Mouse (Mus musculus): ENCODE measurements at regions not wholly inside any gene's neighbourhood (a gene's known extent, or its start where the extent isn't known, plus 50 kb on each side); places are given as distances from the start of the nearest gene placed in this dataset.

DNA sequence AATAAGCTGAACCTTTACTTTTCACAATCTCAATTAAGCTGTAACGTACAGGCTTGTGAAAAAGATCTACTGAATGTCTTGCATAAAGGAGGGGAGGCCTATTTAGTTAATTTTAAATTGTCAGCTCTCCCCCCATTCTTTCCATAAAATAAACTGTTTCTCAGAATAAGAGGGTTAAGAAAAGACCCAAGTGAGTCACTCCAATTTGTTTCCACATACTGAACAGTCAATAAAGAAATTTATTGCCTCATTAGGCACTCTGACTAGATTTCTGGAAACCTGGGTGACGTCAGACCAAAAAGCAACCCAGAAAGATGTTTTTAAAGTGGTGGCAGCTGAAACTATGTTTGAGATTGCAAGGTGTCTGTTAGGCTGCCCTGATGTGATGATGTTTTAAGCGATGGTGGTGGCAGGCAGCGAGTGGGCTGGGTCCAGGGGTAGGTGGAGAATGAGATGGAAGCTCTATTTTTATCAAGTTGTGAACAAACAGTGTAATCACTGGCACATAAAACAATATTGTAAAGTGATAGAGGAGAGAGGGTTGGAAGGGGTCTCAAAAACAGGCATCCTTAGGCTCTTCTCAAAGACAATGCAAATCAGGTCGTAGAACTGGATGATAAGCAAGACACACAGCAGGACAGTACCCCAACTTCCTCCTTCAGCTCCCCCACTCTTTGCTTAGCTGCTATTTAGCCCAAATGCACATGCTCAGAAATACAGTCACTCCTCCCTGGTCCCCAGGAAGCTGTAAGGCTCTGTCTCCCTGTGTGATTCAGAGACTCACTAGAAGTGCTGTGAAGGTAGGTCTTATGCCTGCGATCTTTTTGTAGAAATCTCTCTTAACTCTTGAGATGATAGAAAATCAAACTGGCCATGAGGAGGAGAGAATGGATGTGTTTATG is 288.0 kb downstream of the Usp25 start:
- DNase-seq = no peak

DNA sequence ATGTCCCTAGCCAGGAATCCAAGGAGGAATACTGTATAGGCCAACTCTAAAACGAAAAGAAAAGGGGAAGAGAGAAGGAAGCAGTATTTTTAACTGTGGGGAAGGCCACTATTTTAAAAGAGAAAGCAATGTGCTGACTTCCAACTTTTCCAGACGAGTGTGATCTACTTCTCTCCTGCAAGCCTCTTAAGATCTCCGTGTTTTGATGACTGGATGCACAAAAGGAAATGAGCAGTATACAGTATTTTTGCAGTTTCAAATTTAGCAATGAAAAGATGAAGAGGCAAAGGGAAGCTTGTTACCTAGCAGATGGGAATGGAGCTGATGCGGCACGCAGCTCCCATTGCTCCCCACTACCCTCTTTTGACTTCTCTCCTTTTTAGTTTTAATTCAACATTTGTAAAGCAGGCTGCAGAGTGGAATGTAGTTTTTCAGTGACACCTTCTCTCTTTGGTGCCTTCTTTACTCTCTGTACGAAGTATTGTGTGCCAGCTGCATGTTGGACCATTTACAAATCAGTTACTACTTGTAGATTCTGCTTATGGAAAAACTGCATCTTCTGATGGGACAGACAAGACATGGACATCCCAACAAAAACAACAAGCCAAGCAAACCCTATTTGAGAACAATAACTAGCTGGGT is 287.2 kb downstream of the Usp25 start:
- DNase-seq = no peak

DNA sequence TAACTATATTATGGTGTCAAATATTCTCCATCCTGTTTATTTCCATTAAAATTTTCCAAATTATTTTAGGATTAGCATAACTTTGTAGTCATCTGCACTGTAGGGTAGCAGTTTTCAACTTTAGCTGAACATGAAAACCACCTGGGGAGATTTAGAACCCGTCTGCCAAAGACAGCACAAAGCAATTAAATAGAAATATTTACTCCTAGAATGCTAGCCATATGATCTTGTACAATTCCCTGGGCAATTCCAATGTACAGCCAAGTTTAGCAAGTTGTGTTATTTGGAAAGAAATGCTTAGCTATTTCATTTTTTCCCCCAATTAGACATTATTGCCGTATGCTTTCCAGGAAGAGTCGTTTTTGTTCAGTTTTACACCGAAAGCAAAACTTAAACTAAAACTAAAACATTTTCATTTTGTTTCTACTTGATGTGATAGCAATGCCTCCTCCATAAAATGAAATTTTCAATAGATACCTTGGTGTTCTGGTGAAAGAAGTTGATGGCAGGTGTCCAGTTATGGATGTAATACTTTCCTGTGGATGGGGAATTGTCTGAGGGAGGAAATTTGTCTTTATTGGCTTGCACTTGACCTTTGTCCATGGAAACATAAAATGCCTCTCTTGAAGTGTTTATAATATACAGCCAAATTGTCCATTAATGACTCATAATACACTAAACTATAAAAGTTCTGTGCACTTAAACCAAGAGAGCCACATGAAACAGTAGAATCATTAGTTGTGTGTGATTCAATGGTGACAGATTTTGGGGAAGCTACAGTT is 282.3 kb downstream of the Usp25 start:
- no peak for DNase-seq

DNA sequence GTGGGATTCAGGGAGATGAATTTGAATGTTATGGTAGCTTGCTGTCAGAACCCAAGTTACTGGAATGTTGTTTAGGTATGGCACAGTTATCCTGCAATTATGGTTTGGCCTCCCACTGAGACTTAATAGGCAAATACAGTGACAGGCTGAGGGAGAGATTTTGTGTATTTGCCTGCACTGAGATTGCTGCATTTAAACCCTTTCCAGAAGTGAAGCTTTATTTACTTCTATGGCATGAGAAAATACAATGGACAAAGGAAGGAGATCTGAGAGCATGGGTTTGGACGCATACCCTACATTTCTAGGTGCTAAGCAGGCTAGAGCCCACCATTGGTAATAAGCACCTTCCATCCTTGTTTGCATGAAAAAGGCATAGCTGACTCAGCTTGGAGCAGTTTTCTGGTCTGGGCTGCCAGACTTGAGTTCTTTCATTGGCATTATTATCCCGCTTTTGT is 278.8 kb downstream of the Usp25 start:
- DNase-seq = no peak

DNA sequence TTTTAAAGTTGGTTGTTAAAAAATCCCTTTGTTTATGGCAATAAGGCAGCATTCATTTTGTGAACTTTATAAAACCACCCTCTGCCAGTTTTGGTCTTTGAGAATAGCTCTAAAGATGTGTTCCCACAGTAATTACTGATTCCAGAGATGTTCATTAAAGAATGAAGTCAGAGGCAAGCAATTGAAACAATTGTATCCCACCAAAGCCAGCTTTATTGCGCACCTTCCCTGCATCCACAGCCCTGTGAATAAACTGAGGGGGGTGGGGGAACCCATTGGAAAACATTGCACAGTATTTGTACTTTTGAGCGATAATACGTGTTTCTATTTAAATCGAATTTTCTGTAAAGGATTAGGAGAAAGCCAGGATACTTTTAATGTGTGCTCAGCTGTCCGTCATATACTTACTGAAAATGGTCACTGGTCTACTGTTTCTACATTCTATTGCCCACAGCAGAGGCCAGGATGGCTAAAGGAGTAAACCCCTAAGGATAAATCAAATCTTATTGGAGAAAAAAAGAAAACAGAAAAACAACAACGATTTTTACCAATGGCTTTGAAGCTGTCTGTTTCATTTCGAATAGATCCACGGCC is 278.3 kb downstream of the Usp25 start:
- no peak for DNase-seq

DNA sequence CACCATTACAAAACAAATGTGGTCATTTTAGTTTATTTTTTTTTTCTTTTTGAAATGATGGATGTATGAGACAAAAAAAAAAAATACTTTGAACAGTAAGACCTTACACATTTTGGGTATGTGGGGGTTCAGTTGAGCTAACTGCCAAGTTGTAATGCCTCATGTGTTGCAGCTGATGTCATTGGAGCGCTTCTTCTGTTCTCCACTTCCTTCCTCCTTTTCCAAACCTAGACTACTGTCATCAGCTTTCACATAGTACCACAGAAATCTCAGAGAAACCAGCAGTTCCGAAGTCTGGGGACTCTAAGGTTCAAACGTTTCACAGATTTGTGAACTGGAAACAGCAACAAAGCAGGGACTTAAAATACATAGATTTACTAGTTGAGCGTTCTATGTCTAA is 270.7 kb downstream of the Usp25 start:
- DNase-seq = no peak

DNA sequence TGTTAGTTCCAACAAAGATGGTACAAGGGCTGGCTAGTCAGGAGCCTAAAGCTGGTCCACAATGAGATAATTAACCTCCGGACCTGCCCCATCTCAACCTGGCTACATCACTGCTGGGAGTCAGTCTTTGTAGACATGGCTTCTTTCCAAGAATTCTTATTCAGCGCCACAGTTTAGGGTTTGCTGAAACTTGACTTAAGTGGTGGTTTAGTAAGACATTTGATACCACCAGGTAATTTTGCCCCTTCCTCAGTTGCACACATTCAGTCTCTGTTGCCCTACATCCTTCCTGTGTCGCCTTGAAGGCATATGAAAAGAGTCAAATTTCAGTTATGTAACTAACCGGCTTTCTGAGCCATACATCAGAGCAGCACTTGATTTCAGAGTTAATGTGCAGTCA is 266.4 kb downstream of the Usp25 start:
- no peak for DNase-seq

DNA sequence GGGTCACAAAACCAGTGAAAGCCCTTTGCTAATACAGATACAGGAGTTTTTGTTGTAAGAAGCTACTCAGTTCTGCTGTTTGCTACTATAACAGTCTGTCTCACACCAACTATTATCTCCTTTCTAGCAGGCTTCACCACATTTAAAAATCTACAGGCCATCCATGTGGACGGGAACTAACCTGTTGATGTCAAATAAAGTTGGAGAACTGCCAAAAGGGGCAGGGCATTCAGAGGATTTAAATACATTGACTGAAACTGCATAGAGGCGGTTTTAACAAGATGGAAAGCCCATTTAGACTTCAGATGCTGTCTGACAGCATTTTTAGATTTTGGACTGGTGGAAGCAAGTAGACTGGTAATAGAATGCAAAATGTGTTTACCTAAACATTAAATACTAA is 266.0 kb downstream of the Usp25 start:
- no peak for DNase-seq

DNA sequence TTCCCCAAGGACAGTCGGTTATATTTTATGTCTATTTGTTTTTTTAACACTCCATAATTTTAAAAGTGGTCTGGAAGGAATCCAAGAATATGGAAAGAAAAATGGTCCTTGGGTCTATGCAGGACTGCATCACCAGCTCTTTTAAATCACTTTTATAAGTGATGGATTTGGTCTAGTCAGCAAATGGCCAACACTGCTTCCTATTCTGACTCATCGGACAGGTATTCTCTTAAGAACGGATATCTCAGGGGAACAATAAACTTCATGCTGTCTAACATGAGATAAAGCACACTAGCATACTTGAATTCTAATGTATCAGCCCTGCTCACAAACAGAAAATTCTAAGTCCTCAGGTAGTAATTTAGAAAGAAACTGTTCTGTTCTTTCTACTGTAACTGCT is 259.8 kb downstream of the Usp25 start:
- DNase-seq = no peak

DNA sequence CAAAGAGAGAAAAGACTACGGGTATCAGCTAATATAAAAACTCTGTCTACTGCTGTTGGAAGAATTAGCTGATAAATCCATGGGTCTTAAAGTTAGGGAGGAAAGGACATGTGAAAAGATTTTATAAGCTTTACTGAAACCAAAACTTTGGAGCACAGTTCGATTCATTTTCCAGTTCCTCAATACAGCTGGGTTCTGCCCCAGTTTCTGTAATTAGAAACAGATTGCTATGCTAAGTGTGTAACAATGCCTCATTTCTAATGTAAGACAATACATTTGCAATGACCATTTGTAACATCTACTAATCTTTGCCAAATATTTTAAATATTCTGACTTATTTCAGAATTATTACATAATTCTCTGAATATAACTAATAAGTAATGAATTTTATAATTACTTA is 255.4 kb downstream of the Usp25 start:
- DNase-seq = no peak

DNA sequence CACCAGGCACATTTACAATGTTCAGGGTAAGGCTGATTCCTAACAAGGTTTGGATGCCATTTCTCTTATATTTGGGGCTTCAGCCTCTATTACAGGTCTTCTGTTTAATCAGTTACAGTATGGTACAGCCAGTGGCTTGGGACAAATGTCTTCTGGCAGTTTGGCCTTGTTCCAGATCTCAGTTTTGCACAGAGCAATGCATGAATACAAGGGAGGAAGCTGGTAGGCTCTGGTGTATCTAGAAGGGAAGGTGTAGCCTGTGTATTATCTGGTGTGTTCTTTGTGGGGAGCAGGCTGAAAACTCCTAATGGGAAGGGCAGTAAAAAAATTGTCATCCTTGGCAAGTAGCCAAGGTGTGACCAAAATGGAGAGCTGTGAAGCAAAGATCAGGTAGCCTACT is 254.2 kb downstream of the Usp25 start:
- no peak for DNase-seq

DNA sequence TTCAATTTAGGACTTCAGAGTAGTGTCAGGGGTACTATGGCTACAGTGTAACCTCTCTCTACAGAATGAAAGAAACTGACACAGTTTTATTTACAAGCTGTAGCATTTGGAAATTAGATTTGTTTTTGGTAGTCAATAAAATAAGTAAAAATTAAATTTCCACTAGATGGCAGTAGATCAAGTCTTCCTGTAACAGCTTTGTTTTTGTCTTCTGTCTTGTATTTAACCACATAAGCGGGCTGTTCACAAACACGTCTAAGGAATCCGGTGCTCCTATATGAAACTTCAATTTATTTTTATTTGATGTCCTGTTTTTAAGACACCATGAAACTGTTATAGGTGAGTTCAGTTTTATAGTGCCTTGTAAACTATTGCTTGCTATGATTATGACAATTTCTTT is 238.8 kb downstream of the Usp25 start:
- no peak for DNase-seq

DNA sequence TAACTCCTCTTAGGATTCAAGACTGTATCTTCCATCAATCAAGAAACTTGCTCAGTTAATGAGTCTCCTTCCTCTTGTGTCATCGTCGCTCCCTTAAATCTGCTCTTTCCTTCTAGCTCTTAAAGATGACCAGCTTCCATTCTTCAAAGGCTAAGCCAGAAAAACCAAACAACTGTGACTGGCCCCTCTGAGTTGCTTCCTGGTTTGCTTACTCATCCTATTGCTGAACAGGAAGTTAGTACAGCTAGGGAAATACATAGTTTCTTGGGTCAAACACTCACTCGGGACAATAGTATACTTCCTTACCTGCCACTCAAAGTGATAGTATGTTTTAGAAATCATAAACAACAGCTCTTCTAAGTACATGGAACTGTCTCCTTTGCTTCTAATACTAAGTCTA is 237.9 kb downstream of the Usp25 start:
- DNase-seq = no peak

DNA sequence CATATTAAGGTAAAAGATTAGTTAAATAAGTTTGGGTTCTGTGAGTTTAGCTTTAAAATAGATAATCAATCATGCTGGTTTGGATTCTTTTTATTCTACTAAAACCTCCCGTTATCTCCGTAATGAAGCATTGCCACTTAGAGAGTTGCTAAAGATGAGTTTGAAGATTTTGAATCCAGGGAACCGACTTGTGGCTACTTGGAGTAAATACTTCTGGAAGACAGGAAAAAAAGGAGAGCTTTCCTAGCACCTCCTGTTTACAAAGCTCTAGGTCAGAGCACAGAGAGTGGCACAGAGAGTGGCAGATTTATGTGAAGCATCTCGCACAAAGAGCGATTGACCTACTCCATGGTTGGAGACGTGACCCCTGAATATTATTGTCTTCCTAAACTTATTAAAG is 227.4 kb downstream of the Usp25 start:
- no peak for DNase-seq

DNA sequence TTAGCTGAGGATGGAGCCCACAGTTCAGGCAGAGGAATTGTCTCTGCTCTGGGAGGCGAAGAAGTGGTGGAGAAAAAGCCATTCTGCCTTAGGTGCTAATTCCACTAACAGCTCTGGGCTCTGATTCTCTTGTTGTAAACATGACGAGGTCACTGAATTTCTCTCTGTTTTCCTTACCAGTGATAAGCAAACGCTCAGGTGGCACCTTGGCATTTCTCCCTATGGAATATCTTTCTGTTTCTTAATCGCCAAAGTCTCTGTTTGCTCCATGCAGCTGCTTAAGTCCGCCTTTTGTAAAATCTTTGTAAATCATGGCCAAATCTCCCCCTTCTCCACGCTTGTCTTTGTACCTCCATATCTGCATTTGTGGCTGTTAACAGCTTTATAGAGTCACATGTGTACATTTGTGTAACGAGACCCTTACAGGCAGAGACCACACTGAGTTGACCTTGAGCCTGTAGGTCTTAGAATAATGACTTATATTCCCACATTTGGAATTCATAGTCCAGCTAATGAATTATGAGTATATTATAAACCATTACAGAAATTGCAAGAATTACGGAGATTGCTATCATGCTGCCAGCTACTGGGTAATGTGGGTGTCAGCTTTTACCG is 225.8 kb downstream of the Usp25 start:
- no peak for DNase-seq

DNA sequence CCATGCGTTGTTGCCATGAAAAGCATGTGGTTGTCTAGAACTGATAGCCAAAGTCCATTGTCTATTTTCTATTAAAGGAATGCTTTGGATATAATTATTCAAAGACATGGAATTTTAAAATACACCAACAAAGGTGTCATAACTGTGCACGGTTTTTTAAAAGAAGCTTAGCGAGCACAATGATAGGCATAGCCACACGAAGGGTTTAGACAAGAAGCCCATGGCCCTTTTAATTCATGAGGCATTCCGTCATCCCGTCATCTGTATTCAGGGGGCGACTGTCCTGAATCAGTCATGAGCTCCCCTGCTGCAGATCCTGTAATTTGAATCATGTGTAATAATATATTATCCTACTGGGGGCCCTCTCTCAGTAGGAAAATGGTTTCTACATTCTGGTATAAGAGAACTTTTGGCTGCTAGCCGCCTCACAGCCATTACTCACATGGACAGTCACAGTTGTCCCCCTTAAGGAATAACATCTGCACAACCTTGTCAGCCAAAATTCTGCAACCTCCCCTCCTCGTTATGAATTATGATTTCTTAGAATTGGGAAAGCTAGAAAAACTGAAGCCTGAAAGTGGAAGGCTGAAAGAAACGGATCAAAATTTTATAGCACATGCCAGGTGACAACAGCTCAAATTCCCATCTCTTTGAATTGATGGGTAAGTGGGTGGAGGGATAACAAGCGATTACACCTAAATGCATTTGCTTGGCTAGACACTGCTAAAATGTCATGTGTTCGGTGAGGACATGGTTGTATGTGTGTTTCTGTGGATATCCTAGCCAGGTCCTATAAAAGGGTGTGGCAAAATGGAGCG is 225.1 kb downstream of the Usp25 start:
- DNase-seq = no peak

DNA sequence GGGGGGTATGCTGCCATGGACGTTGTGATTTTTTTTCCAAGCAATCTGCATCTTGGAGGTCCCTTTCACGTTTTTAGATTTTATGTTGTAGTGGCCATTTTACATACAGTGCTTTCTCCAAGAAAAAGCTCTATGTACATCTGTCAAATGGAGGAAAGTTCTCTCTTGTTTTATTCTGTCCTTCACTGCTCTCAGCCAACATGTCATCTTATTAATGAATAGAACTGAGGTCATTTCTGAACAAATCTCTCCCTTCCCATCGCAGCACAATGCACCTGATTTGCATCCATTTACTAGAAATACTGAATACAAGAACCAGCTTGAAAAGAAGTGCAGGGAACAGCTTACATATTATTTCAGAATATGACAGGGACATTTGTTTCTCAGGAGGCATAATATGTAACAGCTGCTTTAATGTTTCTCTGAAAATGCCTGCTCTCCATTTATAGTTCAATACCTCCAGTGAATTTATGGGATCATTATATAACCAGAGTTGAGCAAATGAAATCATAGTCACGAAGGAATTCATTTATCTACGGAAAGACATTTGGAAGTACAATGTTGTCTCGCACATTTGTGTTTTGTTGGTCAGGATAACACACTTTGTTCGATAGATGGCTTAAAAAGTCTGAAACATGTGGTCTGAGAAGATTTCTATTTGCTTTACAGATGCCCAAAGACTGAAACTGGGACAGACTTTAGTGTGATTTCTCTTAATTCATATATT is 224.3 kb downstream of the Usp25 start:
- no peak for DNase-seq

DNA sequence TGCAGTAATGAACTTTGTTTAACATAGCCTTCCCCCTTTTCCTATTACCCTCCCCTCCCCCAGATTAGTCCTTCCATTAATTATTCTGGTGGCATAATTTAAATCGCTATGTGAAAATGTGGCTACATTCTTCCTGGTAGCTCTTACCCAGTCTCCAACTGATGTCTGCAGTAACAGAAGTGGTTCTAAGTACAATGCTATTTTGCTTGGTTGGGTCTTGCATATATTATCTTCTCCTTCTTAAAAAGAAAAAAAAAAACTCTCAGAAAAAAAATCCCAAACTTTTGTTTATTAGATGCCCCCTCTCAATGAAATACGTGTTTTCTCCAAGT is 223.7 kb downstream of the Usp25 start:
- DNase-seq = no peak

DNA sequence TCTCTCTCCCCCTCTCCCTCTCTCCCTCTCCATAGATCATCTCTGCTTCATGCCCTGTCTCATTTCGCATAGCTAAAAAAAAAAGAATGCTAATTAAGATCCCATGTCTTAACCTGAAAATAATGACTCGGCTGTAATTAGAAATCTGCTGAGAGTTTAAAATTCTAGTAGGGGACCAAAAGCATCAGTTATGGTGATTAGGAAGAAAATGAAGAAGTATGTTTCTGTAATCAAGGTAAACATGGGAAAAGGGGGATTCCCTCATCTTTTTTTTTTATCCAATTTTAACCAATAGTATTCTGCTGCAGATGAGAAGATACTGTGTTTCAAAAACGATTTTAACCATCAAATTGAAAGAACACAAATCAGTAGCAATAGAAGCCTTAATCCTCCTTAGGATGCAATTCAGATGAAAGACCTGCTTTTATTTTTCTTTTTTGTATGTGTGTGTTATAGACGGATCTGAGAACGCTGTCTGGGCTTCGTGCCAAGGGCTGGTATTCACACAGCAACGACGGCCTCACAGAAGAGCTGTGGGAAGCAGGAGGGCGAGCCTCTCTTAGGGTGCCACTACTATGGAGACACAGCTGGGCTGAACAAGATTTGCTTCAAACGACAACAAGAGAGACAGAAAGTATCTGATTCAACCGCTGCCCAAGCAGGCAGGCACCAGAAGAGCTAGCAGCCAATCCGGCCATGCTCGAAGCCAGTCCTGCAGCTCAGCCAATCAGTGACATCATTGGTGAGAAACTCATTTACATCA is 223.2 kb downstream of the Usp25 start:
- DNase-seq = peak; percentile 28 to 50

DNA sequence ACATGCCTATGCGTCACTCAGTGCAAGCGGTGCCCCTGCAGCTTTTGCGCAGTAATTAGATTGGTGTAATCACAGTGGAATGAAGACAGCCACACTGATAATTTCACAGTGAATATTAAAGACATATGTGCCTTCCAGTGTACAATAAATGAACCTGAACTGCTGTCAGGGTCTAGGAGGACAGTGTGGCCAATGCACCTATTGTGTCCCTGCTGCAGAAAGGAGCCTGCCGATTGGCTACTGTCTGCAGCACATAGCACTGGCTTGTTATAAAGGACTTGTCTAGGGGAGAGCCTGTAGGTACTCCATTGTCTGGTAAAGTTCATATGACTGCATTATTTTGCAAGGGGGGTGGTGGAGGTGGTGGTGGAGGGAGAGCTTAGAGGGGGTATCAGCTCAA is 222.5 kb downstream of the Usp25 start:
- DNase-seq = no peak

DNA sequence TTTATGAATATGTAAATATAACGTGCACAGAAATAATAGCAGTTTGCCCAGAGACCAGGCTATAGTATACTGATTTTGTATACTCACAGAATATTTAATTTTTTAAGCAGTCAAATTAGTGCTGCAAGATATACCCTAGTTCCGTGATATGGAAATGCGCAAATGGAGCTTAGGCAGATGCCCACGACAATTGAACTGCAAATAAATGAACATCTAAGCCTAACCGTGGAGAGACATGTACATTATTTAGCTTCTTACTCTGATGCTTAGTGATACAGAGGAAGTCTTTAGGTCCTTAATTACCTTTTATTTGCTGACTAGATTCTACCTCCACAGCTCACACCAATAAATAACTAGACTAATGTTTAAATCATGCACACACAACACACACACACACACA is 221.9 kb downstream of the Usp25 start:
- no peak for DNase-seq
